Mouse (Mus musculus) stomach, postnatal 0 days (tissue): ENCODE measurements around the gene Mrln. TPM values are rescaled to one million over a fixed set of nuclear protein-coding genes. Genes with fewer than 3 reads are reported as not detected.

Source experiments
- ATAC-seq: fragments of 200-750 bp; cut with Nextera tagmentation; 2 replicates; pipeline ENCODE4 v1.8.0; 2017; ENCODE audit not compliant: low FRiP score, low TSS enrichment
- DNase-seq: peaks from one replicate; pipeline ENCODE4 v3.0.0-alpha.2; 2016; ENCODE audit warnings: low spot score
- H3K27ac ChIP-seq: fragments of 300-500 bp; sonication (generic); replicated peaks from 2 replicates; pipeline ENCODE4 v1.5.1; 2014; ENCODE audit warnings: mild to moderate bottlenecking, control low read depth
- H3K27me3 ChIP-seq: fragments of 300-500 bp; sonication (generic); 2 replicates; pipeline ENCODE4 v1.6.1; 2014; ENCODE audit warnings: low read length; ENCODE audit not compliant: control insufficient read depth, insufficient read depth
- H3K36me3 ChIP-seq: fragments of 300-500 bp; sonication (generic); 2 replicates; pipeline ENCODE4 v1.6.1; 2014; ENCODE audit warnings: low read length, mixed read lengths; ENCODE audit not compliant: control insufficient read depth, insufficient read depth
- H3K4me1 ChIP-seq: fragments of 300-500 bp; sonication (generic); replicated peaks from 2 replicates; pipeline ENCODE4 v1.6.1; 2014; ENCODE audit warnings: antibody characterized with exemption; ENCODE audit not compliant: control insufficient read depth, insufficient read depth
- H3K4me2 ChIP-seq: fragments of 300-500 bp; sonication (generic); replicated peaks from 2 replicates; pipeline ENCODE4 v1.6.1; 2014; ENCODE audit warnings: low read depth, mild to moderate bottlenecking, control low read depth, moderate library complexity
- H3K4me3 ChIP-seq: fragments of 300-500 bp; sonication (generic); 2 replicates; pipeline ENCODE4 v1.5.1; 2014; ENCODE audit warnings: low read depth, low read length, control low read depth
- H3K9ac ChIP-seq: fragments of 300-500 bp; sonication (generic); 2 replicates; pipeline ENCODE4 v1.6.1; 2014; ENCODE audit warnings: mild to moderate bottlenecking, low read length, control low read depth, mixed read lengths
- H3K9me3 ChIP-seq: fragments of 300-500 bp; sonication (generic); 2 replicates; pipeline ENCODE4 v1.6.1; 2016; ENCODE audit warnings: low read length; ENCODE audit not compliant: control insufficient read depth
- CTCF ChIP-seq: IDR thresholded peaks from 2 replicates; pipeline ENCODE4 v1.5.1; 2016; ENCODE audit warnings: antibody characterized with exemption, low read depth, mild to moderate bottlenecking, moderate library complexity
- EP300 ChIP-seq: optimal IDR thresholded peaks from 2 replicates; pipeline ENCODE3; 2016; ENCODE audit warnings: antibody characterized with exemption
- WGBS: fragments of 180-500 bp; shearing (Covaris S2); extraction: QIAGEN DNeasy Blood & Tissue Kit; methylation state at CpG from one replicate; pipeline ENCODE4 v1.1.7; 2014; 5-methylcytosine and 5-hydroxymethylcytosine counted together
- polyA plus RNA-seq: library from polyadenylated mRNA; unstranded; fragments of >200 nt; fragmentation: Nextera tagmentation; extraction: Ambion mirVana; gene quantifications from 2 replicates; pipeline ENCODE4 v1.2.1, GENCODE M21; 2015

The Mrln gene
- polyA plus RNA-seq, 1 experiment from 2014 or later, result 1.5 TPM

DNA sequence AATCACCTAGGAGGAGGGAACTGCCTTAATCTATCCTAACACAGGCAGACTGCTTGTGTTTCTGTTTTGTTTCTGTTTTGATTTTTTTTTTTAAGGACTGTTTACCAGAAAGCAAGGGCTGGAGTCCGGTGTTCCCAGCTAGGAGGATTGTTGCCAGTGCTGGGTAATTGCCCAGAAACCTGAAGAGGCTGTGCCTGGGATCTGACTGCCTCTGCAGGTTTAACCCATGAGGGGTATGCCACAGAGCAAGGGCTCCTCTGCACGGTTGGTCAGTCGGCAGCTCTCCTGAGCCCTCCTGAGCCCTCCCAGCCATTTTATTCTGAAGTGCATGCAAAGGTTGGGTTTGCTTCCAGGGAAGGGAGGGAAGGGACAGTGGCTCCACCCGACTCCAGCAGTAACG, 40.8 kb upstream of the Mrln start:
- no peaks in the 10 kb centered on the region for H3K9me3 ChIP-seq
- ATAC-seq (no peak), DNase-seq (no peak)
- no peak for TF ChIP-seq EP300
- no peak for TF ChIP-seq CTCF
- H3K9ac ChIP-seq, result no peak overlapping the region
- WGBS, result 61% methylated on average over 5 of the region's 5 CpGs
- no peak overlapping the region for H3K4me2 ChIP-seq
- no peak overlapping the region for H3K27ac ChIP-seq
- H3K4me1 ChIP-seq, result no peaks in the 10 kb centered on the region
- H3K27me3 ChIP-seq, result no peaks in the 10 kb centered on the region
- H3K36me3 ChIP-seq, result peaks cover 5% of the 10 kb centered on the region; the same call in 1 of the 2 replicates
- H3K4me3 ChIP-seq, result no peak overlapping the region

GRCm38 (mm10) chr10:70165877-70166276, 38.6 kb upstream of the Mrln start:
- no peaks in the 10 kb centered on the region for H3K9me3 ChIP-seq
- no peak overlapping the region for H3K9ac ChIP-seq
- H3K36me3 ChIP-seq, result peaks cover 15% of the 10 kb centered on the region
- H3K4me2 ChIP-seq, result no peak overlapping the region
- peak; percentile 63 for TF ChIP-seq CTCF
- no peak for TF ChIP-seq EP300
- no peak for ATAC-seq
- H3K27me3 ChIP-seq, result no peaks in the 10 kb centered on the region
- H3K27ac ChIP-seq, result no peak overlapping the region
- DNase-seq, result peak; percentile 42
- no peaks in the 10 kb centered on the region for H3K4me1 ChIP-seq
- H3K4me3 ChIP-seq, result no peak overlapping the region
- WGBS, result 71% methylated on average over 6 of the region's 6 CpGs

DNA sequence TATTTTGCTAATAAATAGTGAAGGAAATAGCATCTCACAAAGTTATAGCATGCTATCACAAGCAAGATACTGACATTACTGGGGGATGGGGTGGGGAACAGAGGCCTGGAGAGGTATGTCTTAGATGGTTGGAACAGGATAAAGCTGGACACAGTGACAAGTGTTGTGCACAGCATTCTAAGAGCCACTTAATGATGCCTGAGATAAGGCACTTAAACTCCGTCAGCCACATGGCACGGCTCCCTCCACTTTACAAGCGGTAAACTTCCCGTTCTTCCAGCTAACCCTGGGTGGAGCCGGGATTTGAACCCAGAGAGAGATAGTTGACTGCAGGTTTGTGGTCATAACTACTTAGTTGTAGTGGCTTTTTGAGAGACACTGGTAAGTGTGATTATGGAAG, 38.0 kb upstream of the Mrln start:
- Histone ChIP-seq H3K36me3 (peaks cover 16% of the 10 kb centered on the region), H3K4me2 (no peak overlapping the region), H3K9ac (no peak overlapping the region), H3K27ac (no peak overlapping the region), H3K27me3 (no peaks in the 10 kb centered on the region), H3K9me3 (no peaks in the 10 kb centered on the region), H3K4me3 (no peak overlapping the region), H3K4me1 (no peaks in the 10 kb centered on the region)
- 96% methylated on average over 5 of the region's 5 CpGs for WGBS
- DNase-seq (no peak), ATAC-seq (no peak)
- TF ChIP-seq EP300, result no peak
- no peak for TF ChIP-seq CTCF

DNA sequence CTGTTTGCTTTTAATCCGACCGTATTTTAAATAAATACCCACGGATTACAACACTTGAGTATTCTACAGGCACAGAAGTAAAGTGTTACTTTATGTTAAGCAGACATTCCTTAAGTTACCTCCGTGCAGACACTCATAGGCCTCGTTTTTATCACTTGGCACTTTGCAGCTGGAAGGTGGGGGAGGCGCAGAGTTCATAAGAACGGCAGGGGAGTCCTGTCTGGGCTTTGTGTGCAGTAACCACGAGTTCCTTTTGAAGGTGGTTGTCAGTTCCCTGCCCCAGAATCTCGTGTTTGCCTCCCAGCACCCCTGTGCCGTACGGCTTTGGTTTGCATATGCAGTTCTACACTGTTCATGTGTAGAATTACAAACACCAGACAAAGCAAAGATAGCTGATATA, 36.8 kb upstream of the Mrln start:
- Histone ChIP-seq H3K4me3 (no peak overlapping the region), H3K4me2 (no peak overlapping the region), H3K36me3 (peaks cover 16% of the 10 kb centered on the region), H3K9ac (no peak overlapping the region), H3K4me1 (no peaks in the 10 kb centered on the region), H3K27me3 (no peaks in the 10 kb centered on the region), H3K9me3 (no peaks in the 10 kb centered on the region), H3K27ac (no peak overlapping the region)
- ATAC-seq (no peak), DNase-seq (no peak)
- 50% methylated on average over 11 of the region's 11 CpGs for WGBS
- TF ChIP-seq EP300, result no peak
- TF ChIP-seq CTCF, result no peak

DNA sequence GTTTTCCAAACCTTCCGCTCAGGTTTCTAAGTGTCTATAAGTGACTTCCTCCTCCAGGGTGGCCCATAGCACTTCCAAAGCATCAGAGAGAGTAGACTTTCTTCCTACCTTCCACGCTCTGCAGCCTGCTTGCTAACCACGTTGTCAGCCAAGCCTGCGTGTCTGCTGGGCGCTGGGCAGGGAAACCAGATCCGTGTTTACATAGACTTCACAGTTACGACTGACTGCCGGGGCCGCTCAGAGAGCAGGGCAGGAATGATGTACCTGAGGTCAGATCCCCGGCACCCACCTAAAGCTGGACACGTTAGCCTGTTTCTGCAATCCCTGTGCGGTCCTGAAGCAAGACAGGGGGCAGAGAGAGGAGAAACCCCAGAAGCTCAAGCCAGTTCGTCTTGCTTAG, 36.1 kb upstream of the Mrln start:
- DNase-seq (no peak), ATAC-seq (no peak)
- Histone ChIP-seq H3K4me2 (no peak overlapping the region), H3K9ac (no peak overlapping the region), H3K36me3 (peaks cover 16% of the 10 kb centered on the region), H3K4me3 (no peak overlapping the region), H3K27ac (no peak overlapping the region), H3K27me3 (no peaks in the 10 kb centered on the region), H3K9me3 (no peaks in the 10 kb centered on the region), H3K4me1 (no peaks in the 10 kb centered on the region)
- WGBS, result 47% methylated on average over 13 of the region's 13 CpGs
- TF ChIP-seq CTCF (no peak), EP300 (no peak)

DNA sequence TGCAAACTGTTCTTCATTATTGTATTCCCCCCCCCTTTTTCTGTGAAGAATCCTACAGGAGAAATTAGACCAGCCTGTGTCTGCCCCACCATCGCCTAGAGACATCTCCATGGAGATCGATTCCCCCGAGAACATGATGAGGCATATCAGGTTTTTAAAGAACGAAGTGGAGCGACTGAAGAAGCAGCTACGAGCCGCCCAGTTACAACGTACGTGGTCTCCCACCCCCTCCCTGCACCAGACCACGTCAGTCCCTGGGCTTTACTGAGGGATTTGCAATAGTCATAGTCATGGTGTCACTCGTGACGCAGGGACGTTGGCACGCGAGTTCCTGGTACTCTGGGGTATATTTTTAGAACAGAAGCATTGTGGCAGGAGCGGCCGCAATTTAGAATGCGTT, 35.4 kb upstream of the Mrln start:
- Histone ChIP-seq H3K27me3 (no peaks in the 10 kb centered on the region), H3K4me3 (no peak overlapping the region), H3K27ac (no peak overlapping the region), H3K4me2 (no peak overlapping the region), H3K9ac (no peak overlapping the region), H3K9me3 (no peaks in the 10 kb centered on the region), H3K4me1 (no peaks in the 10 kb centered on the region), H3K36me3 (peaks cover 16% of the 10 kb centered on the region)
- WGBS, result 84% methylated on average over 18 of the region's 18 CpGs
- DNase-seq, result no peak
- TF ChIP-seq EP300 (no peak), CTCF (no peak)
- no peak for ATAC-seq
